Mouse (Mus musculus) megakaryocyte-erythroid progenitor cell, adult 5 weeks (primary cell): ENCODE results near the gene Tecpr1. TPM values are rescaled to one million over a fixed set of nuclear protein-coding genes. Genes with fewer than 3 reads are reported as not detected.

ENCODE experiments used
- polyA plus RNA-seq: library from polyadenylated mRNA; stranded (reverse); fragments of >175 nt; gene quantifications from 2 replicates; pipeline ENCODE4 v1.2.3, GENCODE M21; 2012

Tecpr1 gene
- 8.7 and 9.2 TPM in 2 replicates for polyA plus RNA-seq

DNA sequence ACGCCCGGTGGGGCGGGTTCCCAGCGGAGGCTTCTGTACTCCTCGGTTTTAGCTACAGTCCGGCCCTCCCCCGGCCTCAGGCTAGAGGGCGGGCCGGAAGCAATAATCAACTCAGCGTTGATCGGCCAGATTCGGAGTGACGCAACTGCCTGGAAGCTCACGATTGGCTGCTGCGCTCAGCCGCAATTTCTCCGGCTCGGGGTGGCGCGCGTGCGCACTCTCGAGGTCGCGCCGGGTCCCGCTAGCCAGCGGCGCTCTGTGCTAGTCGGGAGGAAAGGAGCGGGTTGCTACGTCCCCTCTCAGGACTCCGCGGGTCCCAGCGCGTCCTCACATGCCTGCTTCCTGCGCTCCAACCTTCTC lies at the start of gene Tecpr1:
TSS of gene Tecpr1 (minus strand) at position 113 of the 360 bp plus-strand sequence.

GRCm38 (mm10) chr5:144243901-144244487 lies 20.6 kb upstream of the Tecpr1 start, which contains the start of gene Bri3:
Bri3 (plus strand) TSS chr5:144244437.

DNA sequence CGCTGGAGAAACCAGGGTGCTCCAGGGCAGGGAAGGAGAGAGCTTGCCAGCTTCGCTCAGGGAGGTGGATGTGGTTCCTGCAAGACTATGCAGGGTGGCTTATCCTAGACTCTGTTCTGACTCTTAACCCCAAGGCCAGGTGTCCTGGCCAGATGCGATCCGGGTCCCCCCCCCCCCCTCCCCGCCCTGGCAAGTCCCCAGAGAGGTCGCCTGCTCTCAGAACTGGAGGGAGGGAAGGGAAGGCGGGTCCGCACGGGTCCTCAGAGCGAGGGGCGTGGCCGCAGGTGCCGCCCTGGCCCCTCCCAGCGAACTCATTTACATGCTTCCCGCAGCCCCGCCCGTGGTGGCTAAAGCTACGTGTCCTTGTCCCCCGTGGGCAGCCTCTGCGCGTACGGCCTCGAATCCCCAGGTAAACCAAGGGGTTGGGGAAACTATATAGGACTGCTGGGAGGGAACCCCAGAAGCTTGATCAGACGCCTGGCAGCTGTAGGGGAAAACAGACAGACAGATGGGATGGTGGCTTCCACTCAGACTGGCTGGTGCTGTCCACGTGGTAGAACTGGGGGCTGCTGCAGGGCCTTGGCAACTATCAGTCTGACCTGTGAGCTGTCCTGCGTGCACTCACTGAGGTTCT lies 33.3 kb downstream of the Tecpr1 start, which contains the start of gene Bhlha15:
TSS of gene Bhlha15 (plus strand) at position 337 of the 634 bp plus-strand sequence.

Other genes starting within 250 kb of the Tecpr1 start
- gene Ccz1, start 208.7 kb downstream of the Tecpr1 start, polyA plus RNA-seq, result 56.6 and 57.9 TPM in 2 replicates
- not detected in 2 replicates for gene Ocm, start 196.9 kb downstream of the Tecpr1 start, polyA plus RNA-seq
- gene Lmtk2, start 123.2 kb downstream of the Tecpr1 start, polyA plus RNA-seq, result 7.1 and 9.3 TPM in 2 replicates
- 1.7 and 3.1 TPM in 2 replicates for gene Bhlha15, start 33.3 kb downstream of the Tecpr1 start, polyA plus RNA-seq
- gene Bri3, start 20.8 kb upstream of the Tecpr1 start, polyA plus RNA-seq, result 42.7 and 45.4 TPM in 2 replicates
- 0.03 TPM in 1 of 2 replicates, not detected in the other for gene Baiap2l1, start 134.5 kb upstream of the Tecpr1 start, polyA plus RNA-seq